Mouse (Mus musculus): ENCODE measurements around the gene Cabp1. TPM values are rescaled to one million over a fixed set of nuclear protein-coding genes. Genes with fewer than 3 reads are reported as not detected.

The Cabp1 gene
- polyA plus RNA-seq (2015; fragmentation: Nextera tagmentation; extraction: Ambion mirVana): 12.4 and 13.0 TPM in 2 replicates

DNA sequence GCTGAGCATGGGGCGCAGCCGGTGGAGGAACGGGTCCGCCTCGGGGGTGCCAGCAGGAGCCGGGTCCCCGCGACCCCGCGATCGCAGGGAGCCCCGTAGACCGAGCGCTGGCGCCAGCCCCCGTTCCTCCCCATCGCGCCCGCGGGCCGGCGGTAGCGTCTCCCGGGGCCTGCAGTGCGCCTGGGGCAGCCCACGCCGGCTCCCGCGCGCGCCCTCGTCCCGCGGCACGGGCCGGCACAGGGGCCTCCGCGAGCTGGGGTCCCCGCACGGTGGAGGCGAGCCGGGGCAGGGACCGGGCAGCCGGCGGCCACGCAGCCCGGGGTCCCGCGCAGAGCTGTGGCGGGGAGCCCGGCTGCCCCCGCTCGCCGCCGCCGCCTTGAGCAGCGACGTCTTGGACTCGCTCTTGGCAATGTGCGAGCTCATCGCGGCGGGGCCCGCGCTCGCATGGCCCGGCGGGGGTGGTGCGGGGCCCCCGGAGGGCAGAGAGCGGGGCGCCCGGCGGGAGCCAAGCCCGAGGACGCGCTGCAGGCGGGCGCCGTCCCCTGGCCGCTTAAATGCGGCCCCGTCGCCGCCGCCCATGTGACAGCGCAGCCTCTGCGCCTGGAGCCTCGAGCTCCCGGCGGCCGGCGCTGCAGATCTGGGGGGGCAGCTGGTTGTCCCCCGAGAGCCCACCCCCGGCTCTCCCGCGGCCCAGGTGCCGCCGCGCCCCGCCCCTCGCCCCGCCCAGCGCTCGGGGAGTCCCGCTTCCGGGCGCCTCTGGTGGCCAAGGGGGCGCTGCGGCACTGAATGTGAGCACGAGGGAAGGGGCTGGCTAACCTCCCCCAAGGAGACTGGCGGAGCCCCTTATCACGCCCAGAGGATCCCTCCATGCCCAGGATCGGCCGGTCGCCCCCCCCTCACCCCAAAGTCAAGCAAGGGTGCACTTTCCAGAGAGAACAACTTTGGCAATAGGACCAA is at the start of gene Cabp1:
Gene Cabp1, minus strand, starts transcription at position 713 of the 957 bp plus-strand sequence.
- Histone ChIP-seq H3K4me2 (peak within 1 kb of the TSS; percentile 98), H3K36me3 (no peaks in the 10 kb centered on the region), H3K4me3 (peak within 1 kb of the TSS; percentile 68), H3K27ac (peak within 1 kb of the TSS; percentile 73), H3K9me3 (no peaks in the 10 kb centered on the region), H3K27me3 (peaks cover 81% of the 10 kb centered on the region), H3K9ac (peak within 1 kb of the TSS; percentile 86), H3K4me1 (replicated peaks) (peaks cover 51% of the 10 kb centered on the region)
- under 1% methylated on average over 107 of the region's 116 CpGs for WGBS
- ATAC-seq (ENCODE audit: low FRiP score): peak; percentile 50

GRCm38 (mm10) chr5:115240191-115240590 is 46.0 kb upstream of the Cabp1 start:
- H3K9ac ChIP-seq: peak overlapping the region; percentile 35; the same call in 1 of the 2 replicates
- no peak for ATAC-seq (ENCODE audit: low FRiP score)
- peaks cover 12% of the 10 kb centered on the region for H3K27me3 ChIP-seq
- no peak overlapping the region for H3K27ac ChIP-seq
- no peak overlapping the region for H3K4me3 ChIP-seq
- peaks cover 22% of the 10 kb centered on the region for H3K4me1 ChIP-seq (replicated peaks)
- H3K9me3 ChIP-seq: no peaks in the 10 kb centered on the region
- WGBS: 87% methylated on average over 11 of the region's 11 CpGs
- peaks cover 56% of the 10 kb centered on the region for H3K36me3 ChIP-seq
- H3K4me2 ChIP-seq: no peak overlapping the region

DNA sequence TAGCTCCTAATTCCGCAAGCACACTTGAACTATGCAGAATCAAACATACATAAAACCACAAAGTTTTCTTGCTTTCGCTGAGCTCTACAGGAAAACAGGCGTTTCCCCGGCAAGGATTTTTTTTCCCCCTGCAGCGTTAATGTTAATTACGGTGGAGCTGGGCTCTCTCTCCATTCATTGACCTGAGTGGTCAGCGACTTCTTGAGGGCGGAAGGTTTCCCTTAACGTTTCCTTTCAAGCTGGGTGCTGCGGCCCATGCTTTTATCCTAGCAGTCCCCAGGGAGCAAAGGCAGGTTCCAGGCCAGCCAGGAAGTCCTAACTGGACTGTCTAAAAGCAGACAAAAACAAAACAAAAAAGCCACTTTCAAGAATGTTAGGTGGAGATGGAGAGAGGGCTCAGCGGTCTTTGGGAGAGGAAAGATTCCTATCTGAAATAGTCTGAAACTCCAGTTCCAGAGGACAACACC is 44.6 kb upstream of the Cabp1 start:
- no peak for ATAC-seq (ENCODE audit: low FRiP score)
- peak overlapping the region; percentile 85 for H3K4me3 ChIP-seq
- no peak overlapping the region for H3K27ac ChIP-seq
- peaks cover 22% of the 10 kb centered on the region for H3K27me3 ChIP-seq
- 8% methylated on average over 11 of the region's 11 CpGs for WGBS
- H3K9me3 ChIP-seq: no peaks in the 10 kb centered on the region
- H3K4me2 ChIP-seq: peak overlapping the region; percentile 93
- peak overlapping the region; percentile 84 for H3K9ac ChIP-seq
- peaks cover 26% of the 10 kb centered on the region for H3K4me1 ChIP-seq (replicated peaks)
- peaks cover 42% of the 10 kb centered on the region for H3K36me3 ChIP-seq

DNA sequence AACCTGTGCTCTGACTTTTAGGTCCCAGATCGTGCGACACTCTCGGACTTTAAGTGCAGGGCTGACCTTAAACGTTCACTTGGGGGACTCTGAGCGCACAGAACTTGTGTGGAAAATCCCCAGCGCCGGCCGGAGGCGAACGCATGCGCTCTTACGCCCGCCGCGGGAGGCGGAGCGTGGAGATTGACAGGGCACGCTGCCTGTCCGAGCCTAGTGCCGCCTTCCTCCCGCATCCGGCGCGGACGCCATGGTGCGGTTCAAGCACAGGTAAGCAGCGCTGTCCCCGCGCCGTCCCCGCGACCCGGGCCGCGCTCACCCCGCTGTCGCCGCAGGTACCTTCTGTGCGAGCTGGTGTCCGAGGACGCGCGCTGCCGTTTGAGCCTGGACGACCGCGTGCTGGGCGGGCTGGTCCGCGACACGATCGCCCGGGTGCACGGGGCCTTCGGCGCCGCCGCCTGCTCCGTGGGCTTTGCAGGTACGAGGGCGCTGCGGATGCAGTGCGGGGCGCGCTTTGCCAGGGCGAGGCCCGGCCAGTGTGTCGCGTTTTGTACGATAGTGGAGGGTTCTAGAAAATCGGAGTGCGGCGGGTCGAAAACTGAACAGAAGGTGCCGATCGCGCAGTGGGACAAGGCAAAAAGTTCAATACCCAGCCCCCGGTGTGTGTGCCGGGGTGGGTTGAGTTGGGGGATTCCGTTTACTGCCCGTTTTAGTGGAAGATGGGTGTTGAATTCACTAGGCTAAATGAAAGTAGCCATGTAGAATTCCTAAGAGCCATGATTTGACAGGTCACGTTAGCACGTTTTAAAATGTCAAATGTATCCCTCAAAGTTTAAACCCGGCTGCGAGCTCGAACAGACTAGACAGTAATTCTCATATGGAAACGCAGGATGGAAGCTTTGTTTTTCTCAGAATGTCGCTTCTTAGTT is 43.9 kb upstream of the Cabp1 start:
- peaks cover 26% of the 10 kb centered on the region for H3K4me1 ChIP-seq (replicated peaks)
- peak; percentile 82 for ATAC-seq (ENCODE audit: low FRiP score)
- WGBS: under 1% methylated on average over 87 of the region's 88 CpGs

GRCm38 (mm10) chr5:115235786-115236263 is 41.6 kb upstream of the Cabp1 start, which contains the start of gene Pop5:
Pop5 (plus strand) TSS chr5:115235836.
- H3K9me3 ChIP-seq: no peaks in the 10 kb centered on the region

More for the DNA sequence above, 43.9 kb upstream of the Cabp1 start:
- Histone ChIP-seq H3K27me3 (peaks cover 29% of the 10 kb centered on the region), H3K4me2 (peak overlapping the region; percentile 93), H3K4me3 (peak overlapping the region; percentile 85), H3K9ac (peak overlapping the region; percentile 84), H3K27ac (peak overlapping the region; percentile 81), H3K9me3 (no peaks in the 10 kb centered on the region), H3K36me3 (peaks cover 35% of the 10 kb centered on the region)

GRCm38 (mm10) chr5:115235323-115235771 is 41.2 kb upstream of the Cabp1 start:
- Histone ChIP-seq H3K4me1 (replicated peaks) (peaks cover 33% of the 10 kb centered on the region), H3K27me3 (peaks cover 50% of the 10 kb centered on the region), H3K4me2 (peak overlapping the region; percentile 71), H3K9ac (peak overlapping the region; percentile 74), H3K9me3 (no peaks in the 10 kb centered on the region), H3K4me3 (peak overlapping the region; percentile 46), H3K27ac (peak overlapping the region; percentile 82), H3K36me3 (peaks cover 8% of the 10 kb centered on the region)
- ATAC-seq (ENCODE audit: low FRiP score): peak; percentile 34
- under 1% methylated on average over 43 of the region's 45 CpGs for WGBS

More at GRCm38 (mm10) chr5:115235786-115236263, 41.6 kb upstream of the Cabp1 start, which contains the start of gene Pop5:
- H3K9ac ChIP-seq: peak within 1 kb of the TSS; percentile 74
- H3K4me2 ChIP-seq: peak within 1 kb of the TSS; percentile 71
- WGBS: 3% methylated on average over 21 of the region's 21 CpGs
- peaks cover 32% of the 10 kb centered on the region for H3K4me1 ChIP-seq (replicated peaks)
- H3K36me3 ChIP-seq: peaks cover 13% of the 10 kb centered on the region
- peaks cover 48% of the 10 kb centered on the region for H3K27me3 ChIP-seq
- H3K4me3 ChIP-seq: peak within 1 kb of the TSS; percentile 46
- H3K27ac ChIP-seq: peak within 1 kb of the TSS; percentile 82
- peak; percentile 68; the same call in 1 of the 2 replicates for ATAC-seq (ENCODE audit: low FRiP score)

DNA sequence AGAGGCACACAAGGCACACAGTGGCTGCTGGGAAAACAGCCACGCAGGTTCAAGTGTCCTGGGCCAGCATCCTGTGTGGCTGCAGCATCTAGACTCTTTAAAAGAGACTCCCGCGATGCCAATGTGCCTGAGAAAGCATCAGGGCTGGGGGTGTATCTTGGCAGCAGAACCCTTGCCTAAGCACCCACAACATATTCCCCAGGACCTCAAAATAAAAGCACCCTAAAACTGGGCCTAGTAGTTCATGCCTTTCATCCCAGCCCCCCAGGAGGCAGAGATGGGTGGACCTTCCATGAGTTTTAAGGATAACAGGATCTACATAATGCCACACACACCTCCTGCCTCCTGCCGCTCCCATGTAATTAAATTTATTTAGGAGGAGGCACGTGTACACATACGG is 40.3 kb upstream of the Cabp1 start:
- Histone ChIP-seq H3K9ac (no peak overlapping the region), H3K36me3 (no peaks in the 10 kb centered on the region), H3K4me3 (no peak overlapping the region), H3K27me3 (peaks cover 45% of the 10 kb centered on the region), H3K4me2 (no peak overlapping the region), H3K27ac (no peak overlapping the region), H3K9me3 (no peaks in the 10 kb centered on the region), H3K4me1 (replicated peaks) (peaks cover 33% of the 10 kb centered on the region)
- WGBS: 53% methylated on average over 6 of the region's 6 CpGs
- no peak for ATAC-seq (ENCODE audit: low FRiP score)

DNA sequence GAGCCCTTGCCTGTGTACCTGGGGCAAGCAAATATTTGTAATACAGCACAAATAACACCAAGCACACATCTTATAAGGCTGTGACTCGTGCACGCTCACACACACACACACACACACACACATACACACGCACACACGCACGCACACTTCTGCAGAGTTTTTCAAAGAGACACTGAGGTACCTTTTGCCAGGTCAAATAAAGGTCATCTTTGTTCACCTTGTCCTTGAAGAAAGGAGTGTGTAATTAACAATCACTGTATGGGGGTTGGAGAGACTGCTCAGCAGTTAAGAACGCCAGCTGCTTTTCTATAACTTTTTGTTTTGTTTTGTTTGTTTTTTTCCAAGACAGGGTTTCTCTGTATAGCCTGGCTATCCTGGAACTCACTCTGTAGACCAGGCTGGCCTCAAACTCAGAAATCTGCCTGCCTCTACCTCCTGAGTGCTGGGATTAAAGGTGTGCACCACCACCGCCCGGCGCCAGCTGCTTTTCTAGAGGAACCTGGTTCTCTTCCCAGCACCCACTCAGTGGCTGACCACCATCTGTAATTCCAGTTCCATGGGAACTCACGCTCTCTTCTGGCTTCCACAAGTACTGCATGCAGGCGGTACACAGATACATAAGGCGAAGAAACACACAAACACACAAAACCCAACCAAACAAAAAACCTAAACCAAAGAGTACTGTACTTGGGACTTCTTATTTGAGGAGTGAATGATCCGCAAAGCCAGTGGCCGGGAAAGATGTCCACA is 39.0 kb upstream of the Cabp1 start:
- H3K36me3 ChIP-seq: no peaks in the 10 kb centered on the region
- no peak overlapping the region for H3K4me3 ChIP-seq
- no peak overlapping the region for H3K4me2 ChIP-seq
- no peak overlapping the region for H3K9ac ChIP-seq
- ATAC-seq (ENCODE audit: low FRiP score): no peak
- no peak overlapping the region for H3K27ac ChIP-seq
- 95% methylated on average over 14 of the region's 14 CpGs for WGBS
- H3K27me3 ChIP-seq: peaks cover 45% of the 10 kb centered on the region
- peaks cover 22% of the 10 kb centered on the region for H3K4me1 ChIP-seq (replicated peaks)
- no peaks in the 10 kb centered on the region for H3K9me3 ChIP-seq

DNA sequence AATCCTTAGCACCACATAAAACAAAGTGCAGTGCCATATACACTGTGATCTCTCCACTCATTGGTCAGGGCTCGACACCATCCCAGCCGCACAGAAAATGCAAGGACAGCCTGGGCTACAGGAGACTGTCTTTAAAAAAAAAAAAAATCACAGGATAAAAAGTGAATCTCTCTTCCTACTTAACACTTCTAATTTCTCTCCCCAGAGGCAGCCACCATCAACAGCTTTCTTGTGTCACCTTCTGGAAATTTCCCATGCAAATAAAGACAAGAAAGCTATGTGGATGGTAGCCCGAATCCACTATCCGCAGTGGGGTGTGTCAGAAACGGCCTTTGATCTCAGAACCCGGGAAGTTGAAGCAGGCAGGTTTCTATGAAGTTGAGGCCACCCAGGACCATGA is 38.3 kb upstream of the Cabp1 start:
- WGBS: 70% methylated on average over 6 of the region's 6 CpGs
- Histone ChIP-seq H3K9me3 (no peaks in the 10 kb centered on the region), H3K4me3 (no peak overlapping the region), H3K27me3 (peaks cover 45% of the 10 kb centered on the region), H3K4me1 (replicated peaks) (peaks cover 18% of the 10 kb centered on the region), H3K27ac (no peak overlapping the region), H3K36me3 (no peaks in the 10 kb centered on the region), H3K9ac (no peak overlapping the region), H3K4me2 (no peak overlapping the region)
- no peak for ATAC-seq (ENCODE audit: low FRiP score)

GRCm38 (mm10) chr5:115231552-115232120 is 37.5 kb upstream of the Cabp1 start:
- H3K27ac ChIP-seq: no peak overlapping the region
- H3K4me1 ChIP-seq (replicated peaks): peaks cover 15% of the 10 kb centered on the region
- no peaks in the 10 kb centered on the region for H3K36me3 ChIP-seq
- no peak overlapping the region for H3K9ac ChIP-seq
- H3K4me3 ChIP-seq: no peak overlapping the region
- ATAC-seq (ENCODE audit: low FRiP score): no peak
- H3K9me3 ChIP-seq: no peaks in the 10 kb centered on the region
- H3K4me2 ChIP-seq: no peak overlapping the region
- WGBS: 43% methylated on average over 16 of the region's 16 CpGs
- peaks cover 45% of the 10 kb centered on the region for H3K27me3 ChIP-seq
